Mouse (Mus musculus): ENCODE data around the gene Ccdc34. TPM values are rescaled to one million over a fixed set of nuclear protein-coding genes. Genes with fewer than 3 reads are reported as not detected.

Ccdc34 gene
- polyA plus RNA-seq, 1 experiment: 16.2 TPM

GRCm38 (mm10) chr2:110165003-110165402 lies 147.4 kb downstream of the Ccdc34 start:
- no peak for TF ChIP-seq CTCF (IDR thresholded peaks at IDR 0.05; ENCODE audit: control insufficient read depth, insufficient read depth, insufficient replicate concordance, low read depth, low read length)
- no peak for TF ChIP-seq POLR2A (IDR thresholded peaks at IDR 0.05; ENCODE audit: control insufficient read depth, low read depth, low read length)
- H3K36me3 ChIP-seq (ENCODE audit: control insufficient read depth, insufficient read depth, low read length): no peaks in the 10 kb centered on the region
- H3K27ac ChIP-seq (ENCODE audit: control insufficient read depth, insufficient read depth, low read depth, low read length): no peak overlapping the region

GRCm38 (mm10) chr2:110167694-110168093 lies 150.1 kb downstream of the Ccdc34 start:
- H3K27ac ChIP-seq (ENCODE audit: control insufficient read depth, insufficient read depth, low read depth, low read length): no peak overlapping the region
- no peaks in the 10 kb centered on the region for H3K4me1 ChIP-seq (ENCODE audit: control insufficient read depth, insufficient read depth, low read length)
- H3K4me3 ChIP-seq (ENCODE audit: control insufficient read depth, low read depth, low read length): no peak overlapping the region
- H3K36me3 ChIP-seq (ENCODE audit: control insufficient read depth, insufficient read depth, low read length): no peaks in the 10 kb centered on the region
- no peak for TF ChIP-seq POLR2A (IDR thresholded peaks at IDR 0.05; ENCODE audit: control insufficient read depth, low read depth, low read length)
- TF ChIP-seq CTCF (IDR thresholded peaks at IDR 0.05; ENCODE audit: control insufficient read depth, insufficient read depth, insufficient replicate concordance, low read depth, low read length): no peak
- H3K27me3 ChIP-seq (ENCODE audit: control insufficient read depth, insufficient read depth, low read length): no peaks in the 10 kb centered on the region

More at GRCm38 (mm10) chr2:110165003-110165402, 147.4 kb downstream of the Ccdc34 start:
- no peak overlapping the region for H3K4me3 ChIP-seq (ENCODE audit: control insufficient read depth, low read depth, low read length)
- no peaks in the 10 kb centered on the region for H3K27me3 ChIP-seq (ENCODE audit: control insufficient read depth, insufficient read depth, low read length)
- H3K4me1 ChIP-seq (ENCODE audit: control insufficient read depth, insufficient read depth, low read length): no peaks in the 10 kb centered on the region

GRCm38 (mm10) chr2:110168361-110168760 lies 150.7 kb downstream of the Ccdc34 start:
- Histone ChIP-seq H3K4me1 (ENCODE audit: control insufficient read depth, insufficient read depth, low read length) (no peaks in the 10 kb centered on the region), H3K27ac (ENCODE audit: control insufficient read depth, insufficient read depth, low read depth, low read length) (no peak overlapping the region), H3K27me3 (ENCODE audit: control insufficient read depth, insufficient read depth, low read length) (no peaks in the 10 kb centered on the region), H3K36me3 (ENCODE audit: control insufficient read depth, insufficient read depth, low read length) (no peaks in the 10 kb centered on the region), H3K4me3 (ENCODE audit: control insufficient read depth, low read depth, low read length) (no peak overlapping the region)
- TF ChIP-seq POLR2A (IDR thresholded peaks at IDR 0.05; ENCODE audit: control insufficient read depth, low read depth, low read length) (no peak), CTCF (IDR thresholded peaks at IDR 0.05; ENCODE audit: control insufficient read depth, insufficient read depth, insufficient replicate concordance, low read depth, low read length) (no peak)

- TF ChIP-seq POLR2A (IDR thresholded peaks at IDR 0.05; ENCODE audit: control insufficient read depth, low read depth, low read length) (no peak), CTCF (IDR thresholded peaks at IDR 0.05; ENCODE audit: control insufficient read depth, insufficient read depth, insufficient replicate concordance, low read depth, low read length) (no peak)
- no peak overlapping the region for H3K27ac ChIP-seq (ENCODE audit: control insufficient read depth, insufficient read depth, low read depth, low read length)
- H3K36me3 ChIP-seq (ENCODE audit: control insufficient read depth, insufficient read depth, low read length): no peaks in the 10 kb centered on the region
- H3K4me3 ChIP-seq (ENCODE audit: control insufficient read depth, low read depth, low read length): no peak overlapping the region
- no peaks in the 10 kb centered on the region for H3K27me3 ChIP-seq (ENCODE audit: control insufficient read depth, insufficient read depth, low read length)
- H3K4me1 ChIP-seq (ENCODE audit: control insufficient read depth, insufficient read depth, low read length): no peaks in the 10 kb centered on the region
Measured at GRCm38 (mm10) chr2:110172456-110172855, 154.8 kb downstream of the Ccdc34 start.

- no peaks in the 10 kb centered on the region for H3K4me1 ChIP-seq (ENCODE audit: control insufficient read depth, insufficient read depth, low read length)
- H3K4me3 ChIP-seq (ENCODE audit: control insufficient read depth, low read depth, low read length): no peak overlapping the region
- H3K36me3 ChIP-seq (ENCODE audit: control insufficient read depth, insufficient read depth, low read length): no peaks in the 10 kb centered on the region
- H3K27me3 ChIP-seq (ENCODE audit: control insufficient read depth, insufficient read depth, low read length): no peaks in the 10 kb centered on the region
- no peak overlapping the region for H3K27ac ChIP-seq (ENCODE audit: control insufficient read depth, insufficient read depth, low read depth, low read length)
- TF ChIP-seq POLR2A (IDR thresholded peaks at IDR 0.05; ENCODE audit: control insufficient read depth, low read depth, low read length) (no peak), CTCF (IDR thresholded peaks at IDR 0.05; ENCODE audit: control insufficient read depth, insufficient read depth, insufficient replicate concordance, low read depth, low read length) (no peak)
Measured at GRCm38 (mm10) chr2:110173818-110174247, 156.2 kb downstream of the Ccdc34 start.

- Histone ChIP-seq H3K4me3 (ENCODE audit: control insufficient read depth, low read depth, low read length) (no peak overlapping the region), H3K4me1 (ENCODE audit: control insufficient read depth, insufficient read depth, low read length) (peaks cover 3% of the 10 kb centered on the region; the same call in 1 of the 2 replicates), H3K27me3 (ENCODE audit: control insufficient read depth, insufficient read depth, low read length) (no peaks in the 10 kb centered on the region), H3K36me3 (ENCODE audit: control insufficient read depth, insufficient read depth, low read length) (no peaks in the 10 kb centered on the region), H3K27ac (ENCODE audit: control insufficient read depth, insufficient read depth, low read depth, low read length) (no peak overlapping the region)
- no peak for TF ChIP-seq CTCF (IDR thresholded peaks at IDR 0.05; ENCODE audit: control insufficient read depth, insufficient read depth, insufficient replicate concordance, low read depth, low read length)
- no peak for TF ChIP-seq POLR2A (IDR thresholded peaks at IDR 0.05; ENCODE audit: control insufficient read depth, low read depth, low read length)
Measured at GRCm38 (mm10) chr2:110176761-110177400, 159.3 kb downstream of the Ccdc34 start.

- no peak for TF ChIP-seq CTCF (IDR thresholded peaks at IDR 0.05; ENCODE audit: control insufficient read depth, insufficient read depth, insufficient replicate concordance, low read depth, low read length)
- TF ChIP-seq POLR2A (IDR thresholded peaks at IDR 0.05; ENCODE audit: control insufficient read depth, low read depth, low read length): no peak
- Histone ChIP-seq H3K27me3 (ENCODE audit: control insufficient read depth, insufficient read depth, low read length) (no peaks in the 10 kb centered on the region), H3K4me3 (ENCODE audit: control insufficient read depth, low read depth, low read length) (no peak overlapping the region), H3K36me3 (ENCODE audit: control insufficient read depth, insufficient read depth, low read length) (no peaks in the 10 kb centered on the region), H3K27ac (ENCODE audit: control insufficient read depth, insufficient read depth, low read depth, low read length) (no peak overlapping the region), H3K4me1 (ENCODE audit: control insufficient read depth, insufficient read depth, low read length) (peaks cover 3% of the 10 kb centered on the region; the same call in 1 of the 2 replicates)
Measured at GRCm38 (mm10) chr2:110177406-110177805, 159.8 kb downstream of the Ccdc34 start.

All from testis, adult 2 months (tissue).